Mouse (Mus musculus): ENCODE measurements around the gene Cd33. TPM values are rescaled to one million over a fixed set of nuclear protein-coding genes. Genes with fewer than 3 reads are reported as not detected.

The Cd33 gene
- polyA plus RNA-seq (2015; fragmentation: Nextera tagmentation; extraction: Ambion mirVana) = 1.9 and 2.8 TPM in 2 replicates

GRCm38 (mm10) chr7:43544225-43544977 is at the start of gene Cd33:
Cd33 (minus strand) TSS chr7:43544428.
- H3K9me3 ChIP-seq (replicated peaks) = no peaks in the 10 kb centered on the region
- H3K36me3 ChIP-seq = no peaks in the 10 kb centered on the region
- no peak within 1 kb of the TSS for H3K4me3 ChIP-seq (replicated peaks)
- no peaks in the 10 kb centered on the region for H3K27me3 ChIP-seq
- H3K9ac ChIP-seq = no peak within 1 kb of the TSS
- ATAC-seq (ENCODE audit: insufficient number of reproducible peaks, low FRiP score, low TSS enrichment, low read depth) = no peak
- no peaks in the 10 kb centered on the region for H3K4me1 ChIP-seq
- no peak within 1 kb of the TSS for H3K27ac ChIP-seq (replicated peaks)
- H3K4me2 ChIP-seq (replicated peaks) = no peak within 1 kb of the TSS
- 73% methylated on average over 7 of the region's 7 CpGs for WGBS

GRCm38 (mm10) chr7:43584790-43585189 is 40.6 kb upstream of the Cd33 start:
- 91% methylated on average over 5 of the region's 5 CpGs for WGBS
- no peak overlapping the region for H3K4me2 ChIP-seq (replicated peaks)
- peaks cover 60% of the 10 kb centered on the region for H3K36me3 ChIP-seq
- no peak overlapping the region for H3K27ac ChIP-seq (replicated peaks)
- H3K9me3 ChIP-seq (replicated peaks) = no peaks in the 10 kb centered on the region
- H3K4me1 ChIP-seq = peaks cover 15% of the 10 kb centered on the region
- no peak overlapping the region for H3K9ac ChIP-seq
- H3K4me3 ChIP-seq (replicated peaks) = no peak overlapping the region
- no peaks in the 10 kb centered on the region for H3K27me3 ChIP-seq
- ATAC-seq (ENCODE audit: insufficient number of reproducible peaks, low FRiP score, low TSS enrichment, low read depth) = no peak

- Histone ChIP-seq H3K27me3 (no peaks in the 10 kb centered on the region), H3K27ac (replicated peaks) (peak overlapping the region; percentile 91; the same call in 1 of the 2 replicates), H3K9me3 (replicated peaks) (no peaks in the 10 kb centered on the region), H3K36me3 (peaks cover 18% of the 10 kb centered on the region), H3K4me2 (replicated peaks) (peak overlapping the region; percentile 76), H3K4me1 (peaks cover 19% of the 10 kb centered on the region), H3K9ac (no peak overlapping the region; the same call in 1 of the 2 replicates), H3K4me3 (replicated peaks) (peak overlapping the region; percentile 75)
- 57% methylated on average over 5 of the region's 5 CpGs for WGBS
- no peak for ATAC-seq (ENCODE audit: insufficient number of reproducible peaks, low FRiP score, low TSS enrichment, low read depth)
Measured at GRCm38 (mm10) chr7:43580526-43580925, 36.3 kb upstream of the Cd33 start.

GRCm38 (mm10) chr7:43579440-43580171 is 35.4 kb upstream of the Cd33 start, which contains the start of gene Zfp719:
Zfp719 (plus strand) TSS chr7:43579610.
- H3K4me3 ChIP-seq (replicated peaks) = peak within 1 kb of the TSS; percentile 75
- under 1% methylated on average over 37 of the region's 37 CpGs for WGBS
- peak; percentile 96 for ATAC-seq (ENCODE audit: insufficient number of reproducible peaks, low FRiP score, low TSS enrichment, low read depth)
- peaks cover 19% of the 10 kb centered on the region for H3K4me1 ChIP-seq
- H3K4me2 ChIP-seq (replicated peaks) = peak within 1 kb of the TSS; percentile 76
- no peaks in the 10 kb centered on the region for H3K27me3 ChIP-seq
- H3K27ac ChIP-seq (replicated peaks) = peak within 1 kb of the TSS; percentile 91
- peaks cover 13% of the 10 kb centered on the region for H3K36me3 ChIP-seq
- H3K9me3 ChIP-seq (replicated peaks) = no peaks in the 10 kb centered on the region
- H3K9ac ChIP-seq = peak within 1 kb of the TSS; percentile 75

GRCm38 (mm10) chr7:43571216-43571615 is 27.0 kb upstream of the Cd33 start:
- Histone ChIP-seq H3K9ac (no peak overlapping the region), H3K4me2 (replicated peaks) (no peak overlapping the region), H3K4me3 (replicated peaks) (no peak overlapping the region), H3K27me3 (no peaks in the 10 kb centered on the region), H3K4me1 (no peaks in the 10 kb centered on the region), H3K9me3 (replicated peaks) (no peaks in the 10 kb centered on the region), H3K27ac (replicated peaks) (no peak overlapping the region), H3K36me3 (peaks cover 66% of the 10 kb centered on the region)
- no peak for ATAC-seq (ENCODE audit: insufficient number of reproducible peaks, low FRiP score, low TSS enrichment, low read depth)
- 82% methylated on average over 2 of the region's 2 CpGs for WGBS

GRCm38 (mm10) chr7:43563300-43563699 is 19.1 kb upstream of the Cd33 start:
- no peak overlapping the region for H3K27ac ChIP-seq (replicated peaks)
- no peak for ATAC-seq (ENCODE audit: insufficient number of reproducible peaks, low FRiP score, low TSS enrichment, low read depth)
- H3K9me3 ChIP-seq (replicated peaks) = no peaks in the 10 kb centered on the region
- WGBS = 43% methylated on average over 6 of the region's 6 CpGs
- no peaks in the 10 kb centered on the region for H3K27me3 ChIP-seq
- H3K4me2 ChIP-seq (replicated peaks) = peak overlapping the region; percentile 79
- peaks cover 14% of the 10 kb centered on the region for H3K4me1 ChIP-seq
- peak overlapping the region; percentile 73 for H3K4me3 ChIP-seq (replicated peaks)
- H3K36me3 ChIP-seq = peaks cover 26% of the 10 kb centered on the region
- H3K9ac ChIP-seq = no peak overlapping the region

GRCm38 (mm10) chr7:43562651-43563070 is 18.4 kb upstream of the Cd33 start:
- under 1% methylated on average over 10 of the region's 10 CpGs for WGBS
- Histone ChIP-seq H3K4me2 (replicated peaks) (peak overlapping the region; percentile 79), H3K9ac (peak overlapping the region; percentile 64), H3K4me1 (peaks cover 14% of the 10 kb centered on the region), H3K36me3 (peaks cover 20% of the 10 kb centered on the region), H3K9me3 (replicated peaks) (no peaks in the 10 kb centered on the region), H3K27ac (replicated peaks) (peak overlapping the region; percentile 89), H3K27me3 (no peaks in the 10 kb centered on the region), H3K4me3 (replicated peaks) (peak overlapping the region; percentile 73)
- ATAC-seq (ENCODE audit: insufficient number of reproducible peaks, low FRiP score, low TSS enrichment, low read depth) = no peak

- H3K36me3 ChIP-seq = peaks cover 15% of the 10 kb centered on the region
- peak; percentile 85 for ATAC-seq (ENCODE audit: insufficient number of reproducible peaks, low FRiP score, low TSS enrichment, low read depth)
- peak within 1 kb of the TSS; percentile 73 for H3K4me3 ChIP-seq (replicated peaks)
- peak within 1 kb of the TSS; percentile 64 for H3K9ac ChIP-seq
- H3K4me1 ChIP-seq = peaks cover 14% of the 10 kb centered on the region
- H3K27ac ChIP-seq (replicated peaks) = peak within 1 kb of the TSS; percentile 89
- under 1% methylated on average over 27 of the region's 27 CpGs for WGBS
- H3K27me3 ChIP-seq = no peaks in the 10 kb centered on the region
- peak within 1 kb of the TSS; percentile 79 for H3K4me2 ChIP-seq (replicated peaks)
- H3K9me3 ChIP-seq (replicated peaks) = no peaks in the 10 kb centered on the region
Measured at GRCm38 (mm10) chr7:43562006-43562633, 17.9 kb upstream of the Cd33 start, which contains the start of gene Zfp658. Zfp658 (plus strand) TSS chr7:43562256.

- H3K4me1 ChIP-seq = peaks cover 4% of the 10 kb centered on the region; the same call in 1 of the 2 replicates
- no peaks in the 10 kb centered on the region for H3K9me3 ChIP-seq (replicated peaks)
- H3K36me3 ChIP-seq = no peaks in the 10 kb centered on the region
- 45% methylated on average over 1 of the region's 1 CpGs for WGBS
- no peaks in the 10 kb centered on the region for H3K27me3 ChIP-seq
- no peak for ATAC-seq (ENCODE audit: insufficient number of reproducible peaks, low FRiP score, low TSS enrichment, low read depth)
- no peak overlapping the region for H3K4me3 ChIP-seq (replicated peaks)
- no peak overlapping the region for H3K27ac ChIP-seq (replicated peaks)
- no peak overlapping the region for H3K4me2 ChIP-seq (replicated peaks)
- no peak overlapping the region for H3K9ac ChIP-seq
Measured at GRCm38 (mm10) chr7:43556901-43557300, 12.7 kb upstream of the Cd33 start.

GRCm38 (mm10) chr7:43555351-43555750 is 11.1 kb upstream of the Cd33 start:
- Histone ChIP-seq H3K4me2 (replicated peaks) (no peak overlapping the region), H3K4me3 (replicated peaks) (no peak overlapping the region), H3K27me3 (no peaks in the 10 kb centered on the region), H3K9me3 (replicated peaks) (no peaks in the 10 kb centered on the region), H3K4me1 (peaks cover 4% of the 10 kb centered on the region; the same call in 1 of the 2 replicates), H3K9ac (no peak overlapping the region), H3K36me3 (no peaks in the 10 kb centered on the region), H3K27ac (replicated peaks) (no peak overlapping the region)
- WGBS = 88% methylated on average over 5 of the region's 5 CpGs
- ATAC-seq (ENCODE audit: insufficient number of reproducible peaks, low FRiP score, low TSS enrichment, low read depth) = 0 out of 2 replicates have a peak, but pooled peaks have one; percentile 5

GRCm38 (mm10) chr7:43554550-43554949 is 10.3 kb upstream of the Cd33 start:
- WGBS = 20% methylated on average over 3 of the region's 3 CpGs
- peak; percentile 84 for ATAC-seq (ENCODE audit: insufficient number of reproducible peaks, low FRiP score, low TSS enrichment, low read depth)

More at GRCm38 (mm10) chr7:43554550-43554949, 10.3 kb upstream of the Cd33 start:
- Histone ChIP-seq H3K27me3 (no peaks in the 10 kb centered on the region), H3K9me3 (replicated peaks) (no peaks in the 10 kb centered on the region), H3K4me2 (replicated peaks) (no peak overlapping the region), H3K4me1 (peaks cover 4% of the 10 kb centered on the region; the same call in 1 of the 2 replicates), H3K36me3 (no peaks in the 10 kb centered on the region), H3K9ac (no peak overlapping the region), H3K4me3 (replicated peaks) (no peak overlapping the region), H3K27ac (replicated peaks) (0 out of 2 replicates have a peak overlapping the region, but pooled peaks have one; percentile 55)
